Mouse (Mus musculus): ENCODE data around the gene Mis18bp1. TPM values are rescaled to one million over a fixed set of nuclear protein-coding genes. Genes with fewer than 3 reads are reported as not detected.
"Not testable (repeated sequence)": the region's sequence is repeated elsewhere in the genome, so short reads cannot be mapped to it uniquely, and the experiment has no call there.

Gene Mis18bp1
- total RNA-seq (2021): 10 to 100 TPM; 11.7 to 13.2 TPM
- long read RNA-seq, experiment 1, full-length matches to known transcripts: 1 of 1 reads
- long read RNA-seq, experiment 1, partial matches to known transcripts: 0 of 1 reads
- long read RNA-seq, experiment 1, other reads (novel, unspliced or antisense): 0 of 1 reads
- long read RNA-seq, experiment 2, full-length matches to known transcripts: 1 of 4 reads
- long read RNA-seq, experiment 2, partial matches to known transcripts: 2 of 4 reads
- long read RNA-seq, experiment 2, other reads (novel, unspliced or antisense): 1 of 4 reads

DNA sequence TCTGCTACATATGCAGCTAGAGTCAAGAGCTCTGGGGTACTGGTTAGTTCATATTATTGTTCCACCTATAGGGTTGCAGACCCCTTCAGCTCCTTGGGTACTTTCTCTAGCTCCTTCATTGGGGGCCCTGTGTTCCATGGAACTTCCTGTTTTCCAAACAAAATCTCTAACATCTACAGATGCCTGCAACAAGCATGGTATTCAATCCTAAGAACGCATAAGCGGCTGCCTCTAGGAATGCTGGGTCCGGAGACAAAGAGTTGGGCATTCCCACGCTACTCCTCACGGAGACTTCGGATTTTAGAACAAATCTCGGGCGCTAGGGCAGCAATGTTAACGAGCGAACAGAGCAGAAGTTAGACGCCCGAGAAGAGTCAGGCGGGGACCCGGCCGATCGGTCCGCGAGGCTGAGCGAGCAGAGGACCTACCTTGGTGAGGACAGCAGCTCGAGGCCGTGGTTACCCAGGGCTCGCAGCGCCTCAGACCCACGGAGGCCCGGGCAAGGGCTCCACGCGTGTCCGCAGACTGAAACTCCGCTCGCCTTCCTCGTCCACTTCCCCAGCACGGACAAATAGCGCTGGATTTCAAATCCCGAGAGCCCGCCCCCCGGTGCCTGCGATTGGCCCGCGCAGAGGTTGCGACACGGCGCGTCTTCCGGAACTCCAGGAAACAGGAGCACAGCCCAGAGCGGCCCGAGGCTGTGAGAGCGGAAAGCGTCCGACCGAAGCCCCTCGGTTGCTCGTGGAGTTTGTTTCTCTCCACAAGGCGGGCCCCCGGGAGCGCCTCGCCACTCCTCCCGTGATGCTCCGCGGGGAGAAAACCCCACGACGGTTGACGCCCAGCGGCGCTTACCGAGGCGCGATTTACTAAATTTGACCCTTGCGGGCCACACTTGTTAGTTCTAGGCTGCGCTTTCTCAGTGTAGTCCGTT lies at the start of gene Mis18bp1:
Mis18bp1 (minus strand) TSS at position 584 of the 931 bp plus-strand sequence.
- DNase-seq (ENCODE audit: low spot score in 2 of 2): peak; percentile 90 to 92

- no peak for DNase-seq (ENCODE audit: low spot score in 2 of 2)
Observed at GRCm38 (mm10) chr12:65216404-65216840, 44.0 kb upstream of the Mis18bp1 start.

GRCm38 (mm10) chr12:65206431-65206830 lies 34.0 kb upstream of the Mis18bp1 start:
- no peak for DNase-seq (ENCODE audit: low spot score in 2 of 2)

- no peak for DNase-seq (ENCODE audit: low spot score in 2 of 2)
Observed at GRCm38 (mm10) chr12:65201812-65202211, 29.4 kb upstream of the Mis18bp1 start.

- no peak for DNase-seq (ENCODE audit: low spot score in 2 of 2)
Observed at GRCm38 (mm10) chr12:65194003-65194530, 21.7 kb upstream of the Mis18bp1 start.

- no peak for DNase-seq (ENCODE audit: low spot score in 2 of 2)
Observed at GRCm38 (mm10) chr12:65189213-65189612, 16.8 kb upstream of the Mis18bp1 start.

DNA sequence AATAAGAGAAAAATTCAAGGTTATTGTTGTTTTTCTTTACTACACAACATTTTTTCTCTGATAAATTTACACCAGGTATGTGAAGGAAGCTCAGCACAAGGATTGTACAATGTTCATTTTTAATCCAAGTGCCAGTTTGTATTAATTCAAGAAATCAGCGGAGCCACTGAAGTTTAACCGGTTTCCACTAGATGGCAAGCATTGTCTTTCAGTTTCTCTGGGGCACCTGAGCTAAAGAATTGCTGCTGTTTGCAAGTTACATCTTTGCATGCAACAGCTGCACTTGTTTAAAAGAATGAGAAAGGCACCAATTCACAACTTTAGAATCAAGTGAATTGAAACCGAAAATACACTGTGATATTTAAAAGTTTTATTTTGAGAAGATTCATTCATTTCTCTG lies 15.0 kb upstream of the Mis18bp1 start:
- no peak for DNase-seq (ENCODE audit: low spot score in 2 of 2)

- no peak for DNase-seq (ENCODE audit: low spot score in 2 of 2)
Observed at GRCm38 (mm10) chr12:65173736-65174135, 1.3 kb upstream of the Mis18bp1 start.

DNA sequence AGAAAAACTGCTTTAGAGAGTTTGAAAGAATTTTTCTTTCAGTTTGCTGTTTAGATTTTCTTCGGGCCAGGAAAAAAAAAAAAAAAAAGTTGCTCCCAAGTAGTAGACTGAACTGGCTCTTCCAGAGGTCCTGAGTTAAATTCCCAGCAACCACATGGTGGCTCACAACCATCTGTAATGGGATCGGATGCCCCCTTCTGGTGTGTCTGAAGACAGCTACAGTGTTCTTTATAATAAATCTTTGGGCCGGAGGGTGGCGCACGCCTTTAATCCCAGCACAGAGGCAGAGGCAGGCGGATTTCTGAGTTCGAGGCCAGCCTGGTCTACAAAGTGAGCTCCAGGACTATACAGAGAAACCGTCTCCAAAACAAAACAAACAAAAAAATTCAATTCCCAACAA lies 555 bp upstream of the Mis18bp1 start:
- peak in 1 of 2 experiments; percentile 19 for DNase-seq (ENCODE audit: low spot score in 2 of 2)

DNA sequence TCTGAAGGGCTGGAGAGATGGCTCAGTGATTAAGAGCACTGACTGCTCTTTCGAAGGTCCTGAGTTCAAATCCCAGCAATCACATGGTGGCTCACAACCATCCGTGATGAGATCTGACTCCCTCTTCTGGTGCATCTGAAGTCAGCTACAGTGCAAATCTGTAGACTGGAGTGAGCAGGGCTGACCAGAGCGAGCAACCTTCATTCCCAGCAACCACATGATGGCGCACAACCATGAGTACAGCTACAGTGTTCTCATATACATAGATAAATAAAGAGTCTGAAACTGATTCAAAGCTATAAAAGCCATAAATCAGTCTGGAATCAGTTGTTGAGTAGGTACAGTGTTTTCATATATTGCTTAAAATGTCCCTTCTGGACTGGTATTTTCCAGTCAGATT lies 36.3 kb downstream of the Mis18bp1 start:
- DNase-seq (ENCODE audit: low spot score in 2 of 2): not testable (repeated sequence)

GRCm38 (mm10) chr12:65119451-65119850 lies 53.0 kb downstream of the Mis18bp1 start:
- no peak for DNase-seq (ENCODE audit: low spot score in 2 of 2)

DNA sequence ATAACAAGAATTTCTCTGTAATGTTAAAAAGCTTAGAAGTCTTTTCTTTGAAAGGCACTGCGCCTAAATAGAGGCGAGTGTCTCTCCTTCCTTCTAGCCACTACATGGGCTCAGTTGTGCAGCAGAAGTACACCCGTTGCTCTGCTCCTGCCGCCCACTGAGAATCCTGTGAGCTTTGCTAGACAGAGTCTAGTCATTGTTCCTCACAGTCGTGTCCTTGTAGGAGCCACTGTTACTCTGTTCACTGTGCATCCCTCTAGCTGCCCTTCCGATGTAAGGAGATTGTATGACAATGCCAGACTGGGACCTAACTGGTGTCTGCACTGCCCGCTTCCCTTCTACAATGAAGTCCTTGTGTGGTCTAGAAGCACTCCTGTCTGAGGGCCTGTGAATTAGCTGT lies 53.4 kb downstream of the Mis18bp1 start:
- no peak for DNase-seq (ENCODE audit: low spot score in 2 of 2)

DNA sequence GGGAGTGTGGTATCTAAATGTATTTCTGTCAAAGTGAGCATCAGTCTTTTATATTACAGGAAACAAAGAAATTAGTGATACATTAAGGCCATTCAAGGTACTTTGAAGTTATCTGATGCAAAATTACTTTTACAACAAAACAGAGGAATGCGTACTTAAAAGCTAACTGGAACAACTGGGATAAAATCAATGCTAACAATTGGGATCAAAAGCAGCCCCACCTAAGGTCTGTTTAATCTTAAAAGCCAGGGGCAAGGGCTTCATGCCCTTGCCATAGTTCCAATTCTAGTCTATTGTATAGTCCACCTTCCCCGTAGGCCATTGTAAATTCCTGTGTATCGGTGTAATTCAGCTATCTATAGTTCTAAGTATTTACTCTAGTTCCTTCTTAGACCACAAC lies 57.4 kb downstream of the Mis18bp1 start:
- not testable (repeated sequence) for DNase-seq (ENCODE audit: low spot score in 2 of 2)

- DNase-seq (ENCODE audit: low spot score in 2 of 2): no peak
Observed at GRCm38 (mm10) chr12:65113925-65114324, 58.5 kb downstream of the Mis18bp1 start.

GRCm38 (mm10) chr12:65112811-65113210 lies 59.6 kb downstream of the Mis18bp1 start:
- no peak for DNase-seq (ENCODE audit: low spot score in 2 of 2)

- no peak for DNase-seq (ENCODE audit: low spot score in 2 of 2)
Observed at GRCm38 (mm10) chr12:65111503-65111902, 60.9 kb downstream of the Mis18bp1 start.

GRCm38 (mm10) chr12:65108746-65109145 lies 63.7 kb downstream of the Mis18bp1 start:
- DNase-seq (ENCODE audit: low spot score in 2 of 2): no peak

Other genes starting within 250 kb of the Mis18bp1 start
- gene Klhl28, start 207.1 kb downstream of the Mis18bp1 start, total RNA-seq (2021): 10 to 100 TPM; 12.2 to 16.3 TPM
- gene Togaram1, start 206.8 kb downstream of the Mis18bp1 start, total RNA-seq (2021): 10 to 100 TPM; 33.2 to 34.1 TPM
- gene Prpf39, start 136.3 kb downstream of the Mis18bp1 start, total RNA-seq (2021): 10 to 100 TPM; 66.2 to 66.3 TPM
- 100 to 1,000 TPM; 150 to 153 TPM for gene Fkbp3, start 98.6 kb downstream of the Mis18bp1 start, total RNA-seq (2021)
- 10 to 100 TPM; 15.3 to 16.1 TPM for gene Fancm, start 97.0 kb downstream of the Mis18bp1 start, total RNA-seq (2021)
- gene Wdr20rt, start 52.9 kb upstream of the Mis18bp1 start, total RNA-seq (2021): under 1 TPM in 1 of 2 experiments, not detected in 1; 0.23 TPM